Mouse (Mus musculus): ENCODE measurements around the gene Mid1.
"Not testable (repeated sequence)": the region's sequence is repeated elsewhere in the genome, so short reads cannot be mapped to it uniquely, and the experiment has no call there.

Gene Mid1

GRCm38 (mm10) chrX:169971562-169971961, 286.6 kb downstream of the Mid1 start:
- not testable (repeated sequence) for DNase-seq (ENCODE audit: low read depth, low spot score)

DNA sequence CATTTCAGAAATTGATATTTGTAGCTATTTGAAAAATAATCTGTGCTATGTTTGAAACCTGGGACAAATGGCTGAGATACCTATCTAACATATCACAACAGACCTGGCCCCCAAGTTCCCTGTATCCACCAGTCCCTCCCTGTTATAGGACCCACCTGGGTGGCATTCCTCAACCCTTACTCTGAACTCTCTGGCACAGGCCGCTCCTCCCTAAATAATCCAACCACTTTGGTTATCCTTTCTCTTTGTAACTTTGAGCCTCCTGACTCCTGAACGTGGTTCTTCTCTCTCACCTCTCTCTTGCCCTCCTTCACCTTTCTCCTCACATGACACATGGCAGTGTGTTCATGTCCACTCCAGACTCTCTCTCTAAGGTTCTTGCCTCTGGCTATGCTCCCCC, 287.1 kb downstream of the Mid1 start:
- peak; percentile 3 for DNase-seq (ENCODE audit: low read depth, low spot score)

GRCm38 (mm10) chrX:169972791-169973494, 287.9 kb downstream of the Mid1 start:
- peak; percentile 53 for DNase-seq (ENCODE audit: low read depth, low spot score)

GRCm38 (mm10) chrX:169973806-169974205, 288.8 kb downstream of the Mid1 start:
- peak; percentile 36 for DNase-seq (ENCODE audit: low read depth, low spot score)

- peak; percentile 41 for DNase-seq (ENCODE audit: low read depth, low spot score)
Measured at GRCm38 (mm10) chrX:169974456-169974855, 289.5 kb downstream of the Mid1 start.

GRCm38 (mm10) chrX:169974974-169975373, 290.0 kb downstream of the Mid1 start:
- peak; percentile 31 for DNase-seq (ENCODE audit: low read depth, low spot score)

- DNase-seq (ENCODE audit: low read depth, low spot score): peak; percentile 71
Measured at GRCm38 (mm10) chrX:169975681-169976131, 290.7 kb downstream of the Mid1 start.

GRCm38 (mm10) chrX:169976340-169976739, 291.3 kb downstream of the Mid1 start:
- DNase-seq (ENCODE audit: low read depth, low spot score): peak; percentile 4

GRCm38 (mm10) chrX:169977856-169978435, 292.9 kb downstream of the Mid1 start:
- DNase-seq (ENCODE audit: low read depth, low spot score): peak; percentile 53

DNA sequence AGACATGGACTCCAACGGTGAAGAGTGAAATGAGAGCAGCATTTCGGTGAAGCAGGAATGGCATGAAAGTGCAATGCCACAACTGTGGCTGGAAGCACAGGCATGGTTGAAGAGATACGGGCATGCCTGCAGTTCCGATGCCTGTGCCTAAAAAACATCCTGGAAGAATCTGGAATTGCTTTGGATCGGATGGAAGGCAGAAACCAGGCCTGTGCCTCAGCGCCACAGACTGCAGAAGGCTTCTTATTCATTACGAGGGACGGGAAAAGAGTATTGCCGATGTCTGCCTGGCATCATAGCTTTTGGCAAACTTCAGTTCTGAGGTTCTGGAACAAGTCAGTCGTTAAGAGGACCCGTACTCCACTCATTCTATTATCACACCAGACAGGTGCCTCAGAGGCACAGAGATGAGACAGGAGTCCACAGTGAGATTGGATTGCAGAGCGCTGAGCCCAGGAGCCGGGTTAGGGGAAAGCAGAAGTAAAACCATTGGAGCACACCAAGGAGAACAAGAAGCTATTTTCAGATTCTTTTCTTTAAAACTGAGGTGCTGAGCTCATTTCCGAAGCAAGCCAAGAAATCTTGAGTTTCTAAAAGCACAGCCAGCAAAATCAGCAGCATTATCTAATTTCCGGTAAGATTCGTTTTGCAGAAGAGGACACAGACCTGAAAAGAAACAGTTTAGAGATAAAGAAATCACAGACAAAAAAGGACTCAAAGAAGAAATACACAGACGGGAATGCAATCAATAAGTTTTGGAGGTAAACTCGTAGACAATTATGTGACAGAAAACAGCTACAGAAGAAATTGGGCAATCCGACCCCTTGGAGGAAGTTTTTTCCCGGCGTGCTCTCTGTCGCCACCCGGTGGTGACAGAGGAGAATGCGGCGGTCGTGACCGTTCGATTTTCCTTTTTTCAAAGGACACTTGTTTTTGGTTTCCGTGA, 293.7 kb downstream of the Mid1 start:
- peak; percentile 91 for DNase-seq (ENCODE audit: low read depth, low spot score)

DNA sequence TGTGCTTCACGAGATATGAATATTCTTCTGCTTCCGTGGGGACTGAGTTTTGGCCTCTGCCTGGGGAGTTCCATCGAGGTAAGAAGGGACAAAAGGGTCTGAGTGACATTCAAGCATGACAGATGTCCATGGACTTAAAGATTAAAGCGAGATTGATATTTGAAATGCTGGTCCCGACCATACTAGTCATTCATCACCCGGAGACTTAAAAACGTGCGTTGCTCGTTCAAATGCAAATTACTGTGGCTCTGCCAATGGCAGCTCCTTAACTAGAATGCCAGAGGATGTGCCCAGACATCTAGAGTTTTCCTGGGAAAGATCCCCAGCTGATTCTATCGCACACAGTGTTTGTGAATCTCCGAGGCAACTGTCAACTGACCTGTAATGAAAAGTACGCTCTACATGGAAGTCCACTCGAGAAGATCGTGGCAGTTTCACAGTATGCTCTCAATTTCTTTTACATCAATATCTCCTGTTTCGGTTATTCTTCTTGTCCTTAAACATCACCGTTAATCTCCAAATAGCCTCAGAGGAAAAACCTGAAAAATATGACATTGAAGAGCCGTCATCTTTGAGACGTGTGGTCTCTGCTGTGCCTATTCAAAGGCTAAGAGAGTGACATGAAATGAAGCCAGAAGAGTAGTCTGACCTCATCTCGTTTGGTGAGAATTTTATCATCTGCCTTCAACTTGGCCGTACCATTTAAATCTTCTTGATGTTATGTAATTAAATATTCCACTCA, 294.6 kb downstream of the Mid1 start:
- peak; percentile 82 for DNase-seq (ENCODE audit: low read depth, low spot score)

GRCm38 (mm10) chrX:169980203-169980556, 295.2 kb downstream of the Mid1 start:
- peak; percentile 53 for DNase-seq (ENCODE audit: low read depth, low spot score)

GRCm38 (mm10) chrX:169980809-169981289, 295.9 kb downstream of the Mid1 start:
- DNase-seq (ENCODE audit: low read depth, low spot score): peak; percentile 50

DNA sequence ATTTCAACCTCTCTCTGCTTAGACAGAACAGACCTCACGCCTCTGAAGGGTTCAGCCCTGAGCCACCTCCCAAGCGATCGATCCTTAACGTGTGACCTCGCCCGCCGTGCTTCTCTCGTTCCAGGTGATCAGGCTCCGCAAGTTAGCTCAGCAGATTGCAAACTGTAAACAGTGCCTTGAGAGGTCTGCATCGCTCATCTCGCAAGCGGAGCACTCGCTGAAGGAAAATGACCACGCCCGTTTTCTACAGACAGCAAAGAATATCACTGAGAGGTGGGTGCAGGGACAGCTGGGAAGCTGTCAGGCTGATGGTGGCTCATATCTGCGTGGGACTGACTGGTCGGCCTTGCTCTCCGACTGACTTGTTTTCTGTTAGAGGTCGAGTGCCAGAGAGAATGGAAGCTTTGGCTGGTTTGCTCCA, 296.8 kb downstream of the Mid1 start:
- peak; percentile 76 for DNase-seq (ENCODE audit: low read depth, low spot score)

DNA sequence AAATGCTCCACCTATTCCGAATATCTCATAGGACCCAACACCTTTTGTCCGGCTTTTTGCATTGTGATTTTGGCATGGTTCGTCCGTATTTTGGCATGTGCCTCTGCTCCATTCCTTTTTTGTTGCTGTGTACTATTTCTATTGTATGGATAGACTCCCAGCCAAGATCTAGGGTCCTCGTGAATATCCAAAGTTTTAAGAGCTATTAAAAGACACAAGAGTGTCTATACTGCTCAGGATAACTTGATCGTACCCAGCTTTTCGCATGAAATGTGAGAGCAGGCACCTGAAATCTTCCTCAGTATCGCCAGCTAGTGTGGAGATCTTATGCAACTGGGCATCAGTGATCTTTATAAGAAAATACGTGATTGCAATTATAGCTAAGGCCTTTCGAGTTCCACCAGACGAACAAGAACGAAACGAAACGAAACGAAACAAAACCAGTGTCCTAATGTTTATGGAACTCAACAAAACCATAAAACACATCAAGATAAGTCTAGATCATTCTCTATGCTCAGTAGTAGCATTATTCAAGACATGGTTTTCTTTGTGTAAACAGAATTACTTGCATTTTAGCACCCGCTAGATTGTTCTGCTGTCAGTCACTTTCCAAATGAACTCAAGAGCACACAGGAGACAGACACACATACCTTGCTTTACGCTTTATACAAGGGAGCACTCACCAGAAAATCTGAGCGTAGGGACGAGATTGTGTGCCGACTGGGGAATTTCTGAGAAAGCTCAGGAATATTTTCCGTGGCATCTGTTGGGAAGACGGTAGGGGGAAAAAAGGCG, 297.8 kb downstream of the Mid1 start:
- DNase-seq (ENCODE audit: low read depth, low spot score): peak; percentile 63

GRCm38 (mm10) chrX:169983401-169984165, 298.6 kb downstream of the Mid1 start:
- DNase-seq (ENCODE audit: low read depth, low spot score): peak; percentile 91

DNA sequence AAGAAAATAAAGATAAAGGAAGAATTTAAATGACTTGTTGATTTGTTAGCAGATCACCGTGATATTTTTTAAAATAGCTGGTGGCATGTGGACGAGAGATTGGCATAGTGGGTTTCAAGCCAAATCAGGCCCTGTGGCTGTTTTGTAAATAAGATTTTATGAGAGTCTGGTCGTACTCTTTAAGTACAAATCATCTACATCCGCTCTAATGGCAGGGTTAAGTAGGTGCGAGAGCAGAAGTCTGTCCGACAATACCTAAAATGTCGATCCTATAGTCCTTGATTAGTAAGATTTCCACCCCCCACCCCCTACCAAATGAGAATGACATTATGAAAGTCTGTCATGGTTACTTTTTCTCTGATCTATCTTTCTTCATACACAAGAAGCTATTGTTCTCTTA, 299.3 kb downstream of the Mid1 start:
- peak; percentile 21 for DNase-seq (ENCODE audit: low read depth, low spot score)

DNA sequence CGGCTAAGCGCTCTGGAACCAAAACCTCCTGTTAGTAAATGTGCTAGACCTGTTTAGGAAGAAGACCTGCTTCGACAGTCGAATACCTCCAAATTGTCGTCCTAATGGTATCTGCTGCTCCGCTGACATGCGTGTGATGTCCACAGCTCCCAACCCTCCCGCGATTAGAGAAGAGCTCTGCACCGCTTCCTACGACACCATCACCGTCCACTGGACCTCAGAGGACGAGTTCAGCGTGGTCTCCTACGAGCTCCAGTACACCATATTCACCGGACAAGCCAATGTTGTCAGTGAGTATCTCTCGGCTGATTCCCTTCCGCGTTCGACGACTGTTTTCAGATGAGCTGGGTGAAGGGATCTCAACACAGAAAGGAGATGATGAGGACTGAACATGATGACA, 299.9 kb downstream of the Mid1 start:
- peak; percentile 48 for DNase-seq (ENCODE audit: low read depth, low spot score)

DNA sequence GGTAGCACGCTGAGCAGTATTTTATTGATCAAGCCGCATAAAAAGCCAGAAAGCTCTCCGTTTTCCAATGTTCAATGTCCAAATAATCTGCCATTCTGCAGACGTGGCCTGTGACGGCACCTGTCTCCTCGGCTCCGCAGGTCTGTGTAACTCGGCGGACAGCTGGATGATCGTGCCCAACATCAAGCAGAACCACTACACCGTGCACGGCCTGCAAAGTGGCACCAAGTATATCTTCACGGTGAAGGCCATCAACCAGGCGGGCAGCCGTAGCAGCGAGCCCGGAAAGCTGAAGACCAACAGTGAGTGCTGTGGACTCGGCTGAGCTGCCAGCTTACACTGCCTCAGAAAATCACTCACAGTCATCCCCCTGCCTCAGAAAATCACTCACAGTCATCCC, 300.8 kb downstream of the Mid1 start:
- DNase-seq (ENCODE audit: low read depth, low spot score): peak; percentile 37
